Mouse (Mus musculus) hindbrain, embryonic 10.5 days (tissue): Measurements from ENCODE around the gene Omp. TPM values are rescaled to one million over a fixed set of nuclear protein-coding genes. Genes with fewer than 3 reads are reported as not detected.

Source experiments
- DNase-seq: peaks from one replicate; pipeline ENCODE4 v3.0.0-alpha.2; 2017; ENCODE audit warnings: low spot score
- H3K27ac ChIP-seq: fragments of 300-500 bp; sonication (generic); 2 replicates; pipeline ENCODE4 v1.5.1; 2016; ENCODE audit warnings: mild to moderate bottlenecking, moderate library complexity
- H3K27me3 ChIP-seq: fragments of 300-500 bp; sonication (generic); 2 replicates; pipeline ENCODE4 v1.6.1; 2016; ENCODE audit warnings: mild to moderate bottlenecking; ENCODE audit not compliant: poor library complexity, insufficient read depth, severe bottlenecking
- H3K36me3 ChIP-seq: fragments of 300-500 bp; sonication (generic); 2 replicates; pipeline ENCODE4 v1.6.1; 2016; ENCODE audit warnings: mild to moderate bottlenecking, moderate library complexity
- H3K4me1 ChIP-seq: fragments of 300-500 bp; sonication (generic); replicated peaks from 2 replicates; pipeline ENCODE4 v1.6.1; 2016; ENCODE audit warnings: mild to moderate bottlenecking
- H3K4me3 ChIP-seq: fragments of 300-500 bp; sonication (generic); 2 replicates; pipeline ENCODE4 v1.5.1; 2016; ENCODE audit warnings: mild to moderate bottlenecking, moderate library complexity
- H3K9me3 ChIP-seq: fragments of 300-500 bp; sonication (generic); 2 replicates; pipeline ENCODE4 v1.6.1; 2016; ENCODE audit warnings: mild to moderate bottlenecking, moderate library complexity
- WGBS: fragments of 180-500 bp; shearing (Covaris S2); methylation state at CpG from one replicate; pipeline ENCODE4 v1.1.7; 2016; 5-methylcytosine and 5-hydroxymethylcytosine counted together
- polyA plus RNA-seq: library from polyadenylated mRNA; unstranded; fragments of >200 nt; fragmentation: Nextera tagmentation; extraction: Ambion mirVana; gene quantifications from 2 replicates; pipeline ENCODE4 v1.2.1, GENCODE M21; 2016

The Omp gene
- polyA plus RNA-seq, 1 experiment from 2014 or later, result 0.13 TPM

DNA sequence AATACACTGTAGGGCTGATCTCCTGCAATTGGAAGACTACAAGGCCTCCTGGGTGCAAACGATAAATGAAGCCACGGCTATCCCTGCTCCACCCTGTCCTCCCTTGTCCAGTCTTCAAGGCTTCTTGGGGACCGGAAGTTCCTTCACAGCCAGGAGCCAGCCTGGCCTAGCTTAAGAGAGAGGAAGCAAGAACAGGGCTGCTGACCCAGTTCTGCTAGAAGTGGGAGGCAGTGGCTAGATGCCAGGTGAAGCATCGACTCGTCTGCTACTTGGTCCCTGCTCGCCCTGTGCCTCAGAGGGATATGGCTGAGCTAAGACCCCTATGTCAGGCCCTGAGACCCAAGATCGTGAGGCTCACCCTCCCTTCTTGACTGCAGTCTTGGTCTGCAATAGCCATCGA, 23.6 kb downstream of the Omp start:
- no peak for DNase-seq
- Histone ChIP-seq H3K9me3 (no peaks in the 10 kb centered on the region), H3K4me3 (no peak overlapping the region), H3K27ac (no peak overlapping the region), H3K27me3 (peaks cover 10% of the 10 kb centered on the region; the same call in 1 of the 2 replicates), H3K36me3 (no peaks in the 10 kb centered on the region), H3K4me1 (peaks cover 37% of the 10 kb centered on the region)
- WGBS, result 76% methylated on average over 8 of the region's 8 CpGs

DNA sequence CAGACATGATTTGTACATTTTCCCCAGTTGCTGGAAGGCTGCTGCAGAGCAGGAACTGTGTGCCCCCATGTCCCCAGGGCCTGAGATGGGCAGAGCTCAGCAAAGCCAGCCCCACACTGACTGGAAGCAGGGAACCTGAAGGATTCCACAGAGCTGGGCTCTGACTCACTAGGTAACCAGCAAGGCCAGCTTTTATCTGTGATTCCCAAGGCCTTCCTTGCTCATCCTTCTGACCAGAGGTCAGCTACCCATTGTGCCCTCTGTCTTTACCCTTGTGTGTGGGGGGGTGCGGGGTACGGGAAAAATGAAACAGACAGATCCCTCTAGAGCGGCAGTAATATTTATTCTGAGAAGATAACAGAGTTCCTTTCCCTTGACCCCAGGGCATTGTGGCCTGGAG, 24.1 kb downstream of the Omp start:
- peaks cover 42% of the 10 kb centered on the region for H3K4me1 ChIP-seq
- DNase-seq, result no peak
- no peak overlapping the region for H3K4me3 ChIP-seq
- no peaks in the 10 kb centered on the region for H3K36me3 ChIP-seq
- WGBS, result 92% methylated on average over 3 of the region's 3 CpGs
- H3K27ac ChIP-seq, result no peak overlapping the region
- H3K27me3 ChIP-seq, result peaks cover 10% of the 10 kb centered on the region; the same call in 1 of the 2 replicates
- H3K9me3 ChIP-seq, result no peaks in the 10 kb centered on the region

DNA sequence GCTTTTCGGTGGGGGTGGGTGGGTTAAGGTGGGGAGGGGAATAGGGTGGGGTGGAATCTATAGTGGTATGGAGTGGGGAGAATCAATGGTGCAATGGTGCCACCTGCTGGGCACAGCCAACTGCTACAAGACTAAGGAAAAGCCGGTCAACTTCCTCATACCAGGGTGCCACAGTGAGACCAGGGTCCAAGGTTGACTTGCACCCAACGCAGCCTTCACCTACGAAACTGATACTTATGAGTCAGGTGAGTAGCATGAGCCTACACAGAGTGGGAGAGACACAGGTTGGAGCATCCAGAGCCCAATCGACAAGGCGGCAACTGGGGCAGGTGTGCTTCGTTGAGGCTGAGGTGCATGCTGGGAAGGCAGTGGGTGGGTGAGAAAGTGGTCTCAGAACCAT, 25.0 kb downstream of the Omp start:
- DNase-seq, result peak; percentile 75
- Histone ChIP-seq H3K4me1 (peaks cover 45% of the 10 kb centered on the region), H3K4me3 (peak overlapping the region; percentile 38), H3K27ac (no peak overlapping the region), H3K27me3 (peaks cover 10% of the 10 kb centered on the region; the same call in 1 of the 2 replicates), H3K36me3 (no peaks in the 10 kb centered on the region), H3K9me3 (no peaks in the 10 kb centered on the region)
- WGBS, result 11% methylated on average over 7 of the region's 7 CpGs

DNA sequence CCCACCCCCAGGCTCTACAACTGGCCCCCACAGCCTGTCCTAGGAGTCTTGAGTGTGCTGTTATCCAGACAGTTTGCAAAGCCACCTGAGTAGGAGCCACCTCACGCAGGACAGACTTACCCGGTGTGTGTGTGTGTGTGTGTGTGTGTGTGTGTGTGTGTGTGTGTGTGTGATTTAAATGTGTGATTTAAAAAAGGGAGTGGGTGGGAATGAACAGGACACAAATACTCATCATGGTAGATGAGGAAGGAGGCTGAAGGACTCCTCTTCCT, 25.4 kb downstream of the Omp start:
- Histone ChIP-seq H3K27me3 (peaks cover 10% of the 10 kb centered on the region; the same call in 1 of the 2 replicates), H3K4me3 (no peak overlapping the region), H3K9me3 (no peaks in the 10 kb centered on the region), H3K27ac (peak overlapping the region; percentile 66; the same call in 1 of the 2 replicates), H3K36me3 (no peaks in the 10 kb centered on the region), H3K4me1 (peaks cover 49% of the 10 kb centered on the region)
- 74% methylated on average over 2 of the region's 2 CpGs for WGBS
- no peak for DNase-seq

DNA sequence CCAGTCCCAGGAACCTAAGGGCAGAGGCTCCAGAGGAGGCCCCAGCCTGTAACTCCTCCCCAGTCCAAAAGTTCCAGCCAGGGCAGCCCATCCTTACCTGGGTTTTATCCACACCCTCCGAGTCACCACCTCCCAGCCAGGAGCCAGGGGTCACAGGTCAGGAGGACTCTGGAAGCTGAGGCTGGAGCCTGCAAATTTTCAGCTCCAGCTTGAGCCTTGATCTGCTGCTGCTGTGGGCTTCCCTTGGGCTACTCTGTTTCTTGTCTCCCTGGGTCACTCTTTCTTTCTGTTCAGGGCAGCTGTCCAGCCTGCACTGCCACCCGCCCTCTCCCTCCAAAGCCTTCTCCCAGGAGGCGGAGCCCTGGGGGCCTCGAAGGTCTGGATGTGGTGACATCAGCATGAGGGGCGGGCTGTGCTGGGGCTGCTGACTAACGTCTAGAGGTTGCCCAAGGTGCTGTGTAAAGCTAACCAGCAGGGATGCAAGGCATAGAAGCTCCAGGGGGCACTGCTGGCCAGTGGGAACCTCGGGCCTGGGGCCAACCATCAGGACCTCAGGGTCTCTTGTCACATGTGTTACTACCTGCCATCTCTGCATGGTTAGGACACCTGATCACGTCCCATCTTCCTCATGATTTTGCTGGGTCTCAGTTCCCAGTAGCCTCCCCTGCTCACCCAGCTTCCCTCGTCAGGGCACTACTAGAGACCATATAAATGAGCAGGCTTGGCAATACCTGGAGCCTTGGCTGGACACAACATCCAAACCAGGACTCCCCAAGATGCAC, 25.9 kb downstream of the Omp start, which contains the start of gene Myo7a:
Myo7a (minus strand) TSS at position 346 of the 782 bp plus-strand sequence.
- H3K27ac ChIP-seq, result peak within 1 kb of the TSS; percentile 66

DNA sequence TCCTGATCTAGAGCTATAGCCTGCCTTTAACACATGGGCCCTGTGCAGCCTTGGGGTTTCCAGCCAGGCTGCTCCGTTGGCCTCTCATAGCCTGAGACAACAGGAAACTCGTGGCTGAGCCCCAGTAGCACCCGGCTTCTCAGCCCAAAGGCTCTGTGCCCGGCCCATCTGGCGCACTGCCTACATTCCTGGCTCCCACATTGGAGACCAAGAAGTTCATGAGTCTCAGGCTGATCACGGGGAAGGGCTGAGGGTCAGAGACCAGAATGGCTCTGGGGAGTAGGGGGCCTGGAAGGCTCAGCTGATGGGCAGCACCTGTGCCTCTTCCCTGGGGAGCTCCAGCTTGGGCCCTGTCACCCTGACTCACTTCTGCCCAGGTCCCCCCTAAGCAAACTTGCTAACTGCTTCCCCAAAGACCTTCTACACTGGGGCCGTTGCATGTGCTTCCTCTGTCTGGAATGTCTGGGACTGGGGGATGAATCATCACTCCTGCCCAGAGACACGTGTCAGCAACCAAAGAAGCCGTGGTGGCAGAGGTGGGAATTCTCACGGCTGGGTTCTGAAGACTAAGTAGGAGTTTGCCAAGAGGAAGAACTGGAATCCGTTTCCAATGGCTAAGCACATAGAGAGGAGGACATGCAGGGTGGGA, 28.2 kb downstream of the Omp start:
- Histone ChIP-seq H3K9me3 (no peaks in the 10 kb centered on the region), H3K36me3 (no peaks in the 10 kb centered on the region), H3K27ac (no peak overlapping the region), H3K27me3 (peaks cover 16% of the 10 kb centered on the region), H3K4me1 (peaks cover 47% of the 10 kb centered on the region), H3K4me3 (no peak overlapping the region)
- no peak for DNase-seq
- WGBS, result 70% methylated on average over 11 of the region's 11 CpGs

More for the DNA sequence above, 25.9 kb downstream of the Omp start, which contains the start of gene Myo7a:
- 31% methylated on average over 9 of the region's 9 CpGs for WGBS
- Histone ChIP-seq H3K4me1 (peaks cover 50% of the 10 kb centered on the region), H3K4me3 (peak within 1 kb of the TSS; percentile 38), H3K36me3 (no peaks in the 10 kb centered on the region), H3K27me3 (peaks cover 10% of the 10 kb centered on the region; the same call in 1 of the 2 replicates), H3K9me3 (no peaks in the 10 kb centered on the region)
- peak; percentile 50 for DNase-seq

DNA sequence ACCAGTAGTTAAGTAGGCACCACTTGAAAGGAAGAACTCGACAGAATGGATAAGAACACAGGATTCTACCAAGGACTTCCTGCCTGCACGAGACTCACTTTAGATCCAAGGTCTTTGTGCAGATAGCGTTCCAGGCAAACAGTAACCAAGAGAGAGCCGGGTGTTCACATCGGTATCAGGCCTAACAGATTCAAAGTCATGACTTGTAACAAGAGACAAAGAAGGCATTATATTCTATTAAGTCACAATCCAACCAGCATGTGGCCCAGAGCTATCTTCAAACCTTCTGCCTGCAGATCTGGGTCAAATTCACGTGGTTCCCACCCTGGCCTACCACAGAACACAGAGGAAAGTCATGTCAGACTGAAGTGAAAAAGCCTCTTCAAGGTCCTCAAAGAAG, 30.6 kb downstream of the Omp start:
- WGBS, result 75% methylated on average over 6 of the region's 6 CpGs
- Histone ChIP-seq H3K27ac (no peak overlapping the region), H3K4me3 (no peak overlapping the region)

DNA sequence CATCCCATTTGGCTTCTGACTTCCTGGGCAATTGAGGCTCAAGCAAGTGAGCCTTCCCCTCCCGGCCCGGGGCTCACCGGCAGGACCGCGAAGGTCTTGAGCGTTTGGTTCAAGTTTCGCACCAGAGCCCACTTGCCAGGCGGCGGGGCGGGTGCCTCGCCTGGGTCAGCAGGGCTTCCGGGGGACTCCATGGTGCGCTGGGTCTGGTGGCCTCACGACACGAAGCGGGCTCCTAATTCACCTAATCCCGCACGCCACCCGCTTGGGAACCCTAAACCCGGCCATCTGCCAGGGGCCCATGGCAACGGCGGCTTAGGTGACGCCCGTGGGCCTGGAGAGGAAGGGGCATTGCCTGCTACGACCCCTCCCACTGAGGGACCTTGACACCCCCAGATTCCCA, 34.1 kb downstream of the Omp start:
- Histone ChIP-seq H3K9me3 (no peaks in the 10 kb centered on the region), H3K27me3 (peaks cover 40% of the 10 kb centered on the region), H3K4me1 (peaks cover 23% of the 10 kb centered on the region), H3K36me3 (no peaks in the 10 kb centered on the region), H3K27ac (peak overlapping the region; percentile 3; the same call in 1 of the 2 replicates), H3K4me3 (peak overlapping the region; percentile 38)
- no peak for DNase-seq
- 6% methylated on average over 25 of the region's 25 CpGs for WGBS

More for the DNA sequence above, 30.6 kb downstream of the Omp start:
- Histone ChIP-seq H3K36me3 (no peaks in the 10 kb centered on the region), H3K9me3 (no peaks in the 10 kb centered on the region), H3K4me1 (peaks cover 45% of the 10 kb centered on the region), H3K27me3 (peaks cover 34% of the 10 kb centered on the region)
- DNase-seq, result no peak

DNA sequence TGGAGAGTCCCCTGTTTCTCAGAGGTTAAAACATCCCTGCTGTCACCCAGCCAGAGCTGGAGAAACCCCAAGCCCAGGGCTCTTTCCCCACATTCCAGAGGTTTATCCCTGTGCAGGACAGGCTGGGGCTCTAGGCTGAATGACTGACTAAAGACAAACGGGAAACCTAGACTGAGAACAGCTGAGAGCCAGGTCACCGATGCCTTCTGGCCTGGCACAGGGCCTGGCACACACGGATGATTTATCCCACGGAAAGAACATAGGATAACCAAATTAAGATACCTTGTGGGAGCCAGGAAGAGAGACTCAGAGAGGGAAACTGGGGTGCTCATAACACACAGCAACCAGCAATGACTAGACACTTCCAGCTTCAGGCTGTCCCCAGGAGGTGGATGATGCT, 35.5 kb downstream of the Omp start:
- 85% methylated on average over 4 of the region's 4 CpGs for WGBS
- no peak for DNase-seq
- H3K27me3 ChIP-seq, result peaks cover 40% of the 10 kb centered on the region
- no peaks in the 10 kb centered on the region for H3K9me3 ChIP-seq
- H3K36me3 ChIP-seq, result no peaks in the 10 kb centered on the region
- peaks cover 26% of the 10 kb centered on the region for H3K4me1 ChIP-seq
- no peak overlapping the region for H3K27ac ChIP-seq
- no peak overlapping the region for H3K4me3 ChIP-seq

DNA sequence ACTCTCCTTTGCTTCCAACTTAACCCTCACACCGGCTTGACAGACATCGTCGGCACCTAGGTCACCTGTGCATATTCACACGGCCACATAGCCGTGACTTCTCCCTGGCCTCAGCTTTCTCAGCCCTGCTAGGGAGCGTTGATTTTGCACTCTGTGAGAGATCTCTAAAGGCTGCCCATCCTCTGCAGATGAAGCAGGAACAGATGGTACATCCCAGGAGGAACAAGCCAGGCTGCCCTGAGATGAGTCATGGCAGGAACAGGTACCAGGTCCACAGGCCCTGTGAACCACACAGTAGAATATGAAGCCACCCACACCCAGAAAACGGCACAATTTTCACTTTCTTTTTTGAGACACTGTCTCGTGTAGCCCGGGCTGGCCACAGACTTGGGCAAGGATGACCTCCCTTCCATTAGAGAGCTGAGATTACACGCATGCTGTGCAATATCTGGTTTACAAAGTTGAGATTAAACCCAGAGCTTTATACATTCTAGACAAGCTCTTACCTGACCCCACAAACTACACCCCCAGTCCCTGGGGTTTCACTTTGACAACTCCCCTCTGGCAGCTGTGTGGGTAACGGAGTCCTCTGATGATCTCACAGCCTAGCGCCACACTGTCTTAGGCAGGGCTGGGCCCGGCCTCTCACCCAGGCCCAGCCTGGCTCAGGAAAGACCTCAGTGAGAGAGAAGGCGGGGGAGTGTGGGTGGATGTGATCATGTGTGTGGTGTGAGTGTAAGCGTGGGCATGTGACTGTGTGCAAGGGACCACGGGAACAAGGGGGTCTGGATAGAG, 36.5 kb downstream of the Omp start:
- H3K4me1 ChIP-seq, result peaks cover 35% of the 10 kb centered on the region
- DNase-seq, result no peak
- no peaks in the 10 kb centered on the region for H3K36me3 ChIP-seq
- H3K9me3 ChIP-seq, result no peaks in the 10 kb centered on the region
- H3K4me3 ChIP-seq, result no peak overlapping the region
- H3K27me3 ChIP-seq, result peaks cover 40% of the 10 kb centered on the region
- no peak overlapping the region for H3K27ac ChIP-seq
- 85% methylated on average over 16 of the region's 16 CpGs for WGBS

DNA sequence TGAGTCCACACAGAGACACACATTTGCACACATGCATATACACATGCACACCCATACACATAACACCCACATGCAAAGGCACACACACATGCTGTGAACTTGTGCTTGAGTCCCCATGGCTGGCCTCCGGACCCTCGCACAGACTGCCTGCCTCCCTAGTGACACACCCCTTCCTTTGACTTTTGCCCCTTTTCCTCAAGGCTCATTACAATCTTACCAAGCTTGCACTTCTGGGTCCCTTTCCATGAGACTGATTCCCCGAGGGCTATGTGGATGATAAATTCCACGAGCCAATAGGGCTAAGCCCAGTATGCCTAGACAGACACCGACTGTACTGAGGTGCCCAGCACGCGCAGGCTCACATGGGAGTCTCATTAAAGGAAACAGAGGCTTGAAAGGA, 39.0 kb downstream of the Omp start:
- H3K36me3 ChIP-seq, result no peaks in the 10 kb centered on the region
- no peak for DNase-seq

DNA sequence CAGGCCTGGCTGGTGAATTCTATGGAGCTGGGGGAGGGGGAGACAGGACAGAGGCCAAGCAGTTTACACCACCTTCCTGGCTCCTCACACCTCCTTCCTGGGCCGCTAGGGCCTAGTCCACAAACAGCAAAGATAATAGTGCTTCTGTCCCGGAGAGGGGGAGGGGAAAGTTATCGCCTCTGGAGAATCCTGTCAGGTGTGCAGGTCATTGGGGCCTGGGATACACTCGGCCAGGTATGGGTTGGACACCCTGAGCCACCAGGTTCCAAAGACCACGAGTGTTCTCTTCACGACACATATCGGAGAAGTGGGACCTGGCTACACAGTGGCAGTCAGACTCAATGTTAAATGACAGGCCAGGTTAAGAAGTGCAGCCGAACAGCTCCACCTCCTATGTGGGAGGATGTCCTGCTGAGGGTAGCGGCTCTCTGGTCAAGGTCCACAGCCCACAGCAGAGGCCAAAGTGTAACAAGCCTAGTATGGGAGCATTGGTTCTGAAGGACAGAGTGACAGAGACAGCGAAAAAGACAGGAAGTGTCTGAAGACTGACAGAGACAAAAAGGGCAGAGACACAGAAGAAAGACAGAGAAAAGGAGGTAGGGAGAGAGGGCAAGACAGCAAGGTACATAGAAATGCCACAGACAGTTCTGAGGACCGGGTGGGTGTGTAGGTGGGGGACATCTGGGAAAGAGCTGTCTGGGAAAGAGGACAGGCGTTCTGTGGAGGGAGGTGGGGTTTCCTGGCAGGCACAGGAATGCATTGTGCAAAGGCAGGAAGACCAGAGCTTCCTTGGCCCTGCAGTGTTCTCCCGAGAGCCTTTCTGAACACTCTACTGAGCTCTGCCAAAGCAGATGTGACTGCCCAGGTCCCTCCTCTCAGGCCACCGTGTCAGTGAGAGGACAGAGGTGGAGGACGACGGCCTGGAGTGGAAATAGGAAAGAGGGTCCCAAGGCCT, 40.5 kb downstream of the Omp start:
- H3K27ac ChIP-seq, result peak overlapping the region; percentile 31; the same call in 1 of the 2 replicates
- DNase-seq, result no peak
- H3K4me3 ChIP-seq, result no peak overlapping the region
- peaks cover 7% of the 10 kb centered on the region; the same call in 1 of the 2 replicates for H3K27me3 ChIP-seq
- H3K4me1 ChIP-seq, result peaks cover 45% of the 10 kb centered on the region
- 55% methylated on average over 16 of the region's 16 CpGs for WGBS
- no peaks in the 10 kb centered on the region for H3K9me3 ChIP-seq
- H3K36me3 ChIP-seq, result no peaks in the 10 kb centered on the region

More for the DNA sequence above, 39.0 kb downstream of the Omp start:
- H3K27ac ChIP-seq, result no peak overlapping the region
- no peak overlapping the region for H3K4me3 ChIP-seq
- 92% methylated on average over 7 of the region's 7 CpGs for WGBS
- no peaks in the 10 kb centered on the region for H3K9me3 ChIP-seq
- H3K4me1 ChIP-seq, result peaks cover 51% of the 10 kb centered on the region
- peaks cover 22% of the 10 kb centered on the region for H3K27me3 ChIP-seq
